In the genomic region with DNA sequence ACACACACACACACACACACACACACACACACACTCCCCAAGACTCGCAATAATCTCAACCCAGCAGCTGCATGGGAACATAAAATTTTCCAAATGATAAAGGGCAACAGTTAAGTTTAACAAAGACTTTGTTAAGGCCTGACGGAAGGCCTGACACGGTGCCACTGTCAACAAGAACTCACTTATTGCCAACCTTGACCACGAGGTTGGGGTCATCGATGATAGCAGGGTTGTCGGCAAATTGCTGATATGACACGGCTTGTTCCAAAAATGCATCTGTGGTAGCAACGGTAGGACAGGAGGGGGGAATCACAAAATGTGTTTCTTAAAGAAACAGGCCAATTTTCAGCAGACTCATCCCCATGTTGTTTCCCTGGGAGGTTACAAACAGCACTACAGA, we compare ENCODE assay signal across 17 mouse cellular contexts. TPM values are rescaled to one million over a fixed set of nuclear protein-coding genes. Genes with fewer than 3 reads are reported as not detected.
DNase-seq lines count a peak whose midpoint lies in the region; ATAC-seq and TF ChIP-seq lines count a peak whose summit lies in the region.
"Had no signal": no experiment of that assay in that cellular context is flagged by ENCODE, and none has a peak within 500 bp of the region (broad histone marks: within the 10 kb centered on the region; RNA-seq: fewer than 3 reads in every experiment).

No protein-coding gene starts in this region.

- peak overlapping the region; percentile 72 for H3K27ac ChIP-seq in gastrocnemius, adult 2 months
- no peak overlapping the region for H3K27ac ChIP-seq in heart, adult 2 months
- no peak overlapping the region for H3K27ac ChIP-seq in limb, embryonic 10.5 days
- H3K27ac ChIP-seq: embryonic facial prominence, embryonic 10.5 days; embryonic facial prominence, embryonic 12.5 days; forebrain, embryonic 13.5 days; forebrain, embryonic 15.5 days had no signal

- no peak overlapping the region for H3K4me3 ChIP-seq in gastrocnemius, adult 2 months
- no peak overlapping the region for H3K4me3 ChIP-seq in heart, adult 2 months
- H3K4me3 ChIP-seq in limb, embryonic 10.5 days = no peak overlapping the region
- H3K4me3 ChIP-seq: embryonic facial prominence, embryonic 10.5 days; embryonic facial prominence, embryonic 12.5 days; forebrain, embryonic 13.5 days; forebrain, embryonic 15.5 days had no signal

- ATAC-seq in megakaryocyte-erythroid progenitor cell, adult 5-6 weeks (replicated peaks; ENCODE audit: low FRiP score, low TSS enrichment, poor library complexity, severe bottlenecking) = peak; percentile 36; the same call in 1 of the 2 replicates
- ATAC-seq: forebrain, embryonic 13.5 days; forebrain, embryonic 15.5 days; forebrain, postnatal 0 days had no signal

- no peaks in the 10 kb centered on the region for H3K36me3 ChIP-seq in heart, adult 2 months (ENCODE audit: control insufficient read depth, insufficient read depth, low read length)
- H3K36me3 ChIP-seq in limb, embryonic 10.5 days = peaks cover 69% of the 10 kb centered on the region

- no peaks in the 10 kb centered on the region for H3K4me1 ChIP-seq in heart, adult 2 months (ENCODE audit: control insufficient read depth, insufficient read depth, low read length)
- H3K4me1 ChIP-seq in limb, embryonic 10.5 days = peaks cover 4% of the 10 kb centered on the region
- H3K4me1 ChIP-seq: embryonic facial prominence, embryonic 10.5 days; embryonic facial prominence, embryonic 12.5 days; forebrain, embryonic 13.5 days had no signal

- DNase-seq in gastrocnemius, adult 2 months = no peak
- DNase-seq in gastrocnemius, postnatal 14 days = no peak
- peak; percentile 29 for DNase-seq in heart, postnatal 4 days
- DNase-seq in heart, adult 2 months = no peak
- DNase-seq in testis, postnatal 14 days (ENCODE audit: low spot score) = peak; percentile 26
- DNase-seq in testis, postnatal 10 days (ENCODE audit: low spot score) = no peak
- DNase-seq in limb, embryonic 10.5 days (ENCODE audit: low spot score) = no peak
- DNase-seq: cerebellum, adult 11 months; cerebellum, adult 18-20 months; cerebellum, adult 8-10 months; cerebellum, adult 9-11 months; forebrain, postnatal 0 days had no signal

- no peaks in the 10 kb centered on the region for H3K27me3 ChIP-seq in heart, adult 2 months (ENCODE audit: control insufficient read depth, insufficient read depth, low read length)
- no peaks in the 10 kb centered on the region for H3K27me3 ChIP-seq in limb, embryonic 10.5 days (ENCODE audit: low read depth, poor library complexity, severe bottlenecking)
- H3K27me3 ChIP-seq: embryonic facial prominence, embryonic 12.5 days; forebrain, embryonic 13.5 days; forebrain, embryonic 15.5 days had no signal

- H3K79me2 ChIP-seq in heart, adult 2 months (replicated peaks; ENCODE audit: control insufficient read depth, insufficient read depth, low read length) = no peaks in the 10 kb centered on the region; the same call in 1 of the 2 replicates

- H3K9ac ChIP-seq in heart, adult 2 months (ENCODE audit: low read depth, low read length) = no peak overlapping the region
- H3K9ac ChIP-seq: embryonic facial prominence, embryonic 12.5 days; forebrain, embryonic 13.5 days; forebrain, embryonic 15.5 days; forebrain, postnatal 0 days had no signal

- no peak for TF ChIP-seq EP300 in heart, adult 2 months (IDR thresholded peaks at IDR 0.05; ENCODE audit: insufficient read depth, low read depth, low read length)

- no peak for TF ChIP-seq POLR2A in heart, adult 2 months (IDR thresholded peaks at IDR 0.05; ENCODE audit: insufficient read depth, low read depth, low read length)

- intact Hi-C loops in gastrocnemius, adult 2 months (cut with DNase I) = loop anchor here (5.0 kb wide), 1 partner anchor 90 kb away; a partner anchor contains a TSS
- intact Hi-C loops in gastrocnemius, postnatal 14 days (cut with DNase I; ENCODE audit: low total_unique reads) = no loop called here
- intact Hi-C loops in heart, adult 2 months (cut with DNase I) = no loop called here

- no peaks in the 10 kb centered on the region for H3K9me3 ChIP-seq in limb, embryonic 10.5 days (replicated peaks)
- H3K9me3 ChIP-seq: embryonic facial prominence, embryonic 10.5 days; embryonic facial prominence, embryonic 12.5 days; forebrain, embryonic 13.5 days; forebrain, embryonic 15.5 days had no signal

- 32% methylated on average over 8 of the region's 8 CpGs for WGBS in heart, adult 2 months
- 94% methylated on average over 8 of the region's 8 CpGs for WGBS in limb, embryonic 10.5 days

- no peak for TF ChIP-seq CTCF in gastrocnemius, adult 2 months (IDR thresholded peaks at IDR 0.05)
- no peak for TF ChIP-seq CTCF in heart, adult 2 months (IDR thresholded peaks at IDR 0.05)

RNA-seq across cellular contexts. Expression of a gene that starts 48.6 kb away (rescaled TPM):
- total RNA-seq in gastrocnemius, adult 2 months (2021) = 100 to 1,000 TPM; 279 to 395 TPM
- total RNA-seq in gastrocnemius, postnatal 14 days (2021) = 100 to 1,000 TPM in 1 of 2 experiments, 10 to 100 TPM in 1; 46.2 to 117 TPM
- 10 to 100 TPM; 24.5 to 25.4 TPM for total RNA-seq in heart, postnatal 4 days (2021)
- total RNA-seq in heart, adult 2 months (2021) = 100 to 1,000 TPM; 160 to 171 TPM
- 96.8 and 110 TPM in 2 replicates for polyA plus RNA-seq in heart, adult 2 months (2012; rRNA removed)
- total RNA-seq in megakaryocyte-erythroid progenitor cell, adult 5-6 weeks (2014; fragmentation: Nextera tagmentation) = 47.6 and 62.3 TPM in 2 replicates
- 22.4 and 29.3 TPM in 2 replicates for total RNA-seq in megakaryocyte-erythroid progenitor cell, adult 5-6 weeks (2017)
- polyA plus RNA-seq in limb, embryonic 10.5 days (2016; fragmentation: Nextera tagmentation; extraction: Ambion mirVana) = 5.1 and 7.2 TPM in 2 replicates

Comparison
In these comparisons a context has a peak if more than half of its experiments do, and no peak if none do; other contexts are left out.
1. DNase-seq: peak in heart, postnatal 4 days (single experiment) and testis, postnatal 14 days (single experiment); none in gastrocnemius, adult 2 months (single experiment), gastrocnemius, postnatal 14 days (single experiment), heart, adult 2 months (0 of 2), testis, postnatal 10 days (single experiment) and limb, embryonic 10.5 days (single experiment).